Mouse (Mus musculus): ENCODE measurements at regions not wholly inside any gene's neighbourhood (a gene's known extent, or its start where the extent isn't known, plus 50 kb on each side); places are given as distances from the start of the nearest gene placed in this dataset.

- TF ChIP-seq POLR2A (IDR thresholded peaks at IDR 0.05; ENCODE audit: borderline replicate concordance, insufficient read depth, low read length) (no peak), CTCF (IDR thresholded peaks at IDR 0.05; ENCODE audit: borderline replicate concordance, insufficient read depth, low read depth, low read length) (no peak)
Measured at GRCm38 (mm10) chr8:44828026-44828425, 107.2 kb upstream of the Fat1 start.
